Mouse (Mus musculus) thymus, postnatal 25 days (tissue): ENCODE results near the gene Prrg4.
"Not testable (repeated sequence)": the region's sequence is repeated elsewhere in the genome, so short reads cannot be mapped to it uniquely, and the experiment has no call there.

Source experiments
- DNase-seq: peaks from one replicate; pipeline ENCODE4 v3.0.0; 2022

Prrg4 gene

GRCm38 (mm10) chr2:104849276-104849990 is at the start of gene Prrg4:
TSS of gene Prrg4 (minus strand) at chr2:104849876.
- DNase-seq = peak; percentile 71

- DNase-seq = peak; percentile 70
Observed at GRCm38 (mm10) chr2:104887882-104888566, 38.3 kb upstream of the Prrg4 start.

DNA sequence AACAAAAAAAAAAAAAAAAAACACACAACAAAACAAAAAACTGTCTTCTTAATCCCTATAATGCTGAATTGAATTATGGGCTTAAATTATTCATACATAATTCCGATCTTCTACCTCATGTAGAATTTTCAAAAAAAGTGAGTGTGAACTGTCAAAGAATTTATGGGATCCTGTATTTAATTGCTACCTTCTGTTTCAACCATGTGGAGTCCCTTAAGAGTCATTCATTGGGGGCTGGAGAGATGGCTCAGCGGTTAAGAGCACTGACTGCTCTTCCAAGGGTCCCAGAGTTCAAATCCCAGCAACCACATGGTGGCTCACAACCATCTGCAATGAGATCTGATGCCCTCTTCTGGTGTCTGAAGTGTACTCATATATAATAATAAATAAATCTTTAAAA is 37.7 kb upstream of the Prrg4 start:
- DNase-seq = not testable (repeated sequence)

- no peak for DNase-seq
Observed at GRCm38 (mm10) chr2:104886109-104886508, 36.4 kb upstream of the Prrg4 start.

- DNase-seq = no peak
Observed at GRCm38 (mm10) chr2:104878794-104879193, 29.1 kb upstream of the Prrg4 start.

DNA sequence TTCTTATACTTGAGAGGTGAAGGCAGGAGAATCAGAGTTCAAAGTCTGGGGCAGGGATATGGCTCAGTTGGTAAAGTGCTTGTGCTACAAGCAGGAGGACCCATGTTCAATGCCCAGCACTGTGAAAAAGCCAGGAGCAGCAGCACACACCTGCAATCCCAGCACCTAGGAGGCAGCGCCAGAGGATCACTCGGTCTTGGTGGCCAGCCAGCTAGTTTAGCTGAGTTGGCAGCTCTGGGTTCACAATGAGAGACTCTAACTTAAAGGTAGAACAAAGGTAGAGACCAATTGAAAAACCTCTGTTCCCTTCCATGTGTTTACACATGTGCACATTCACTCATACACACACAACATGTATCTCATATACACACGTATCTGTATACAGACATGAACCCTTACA is 19.4 kb upstream of the Prrg4 start:
- no peak for DNase-seq

DNA sequence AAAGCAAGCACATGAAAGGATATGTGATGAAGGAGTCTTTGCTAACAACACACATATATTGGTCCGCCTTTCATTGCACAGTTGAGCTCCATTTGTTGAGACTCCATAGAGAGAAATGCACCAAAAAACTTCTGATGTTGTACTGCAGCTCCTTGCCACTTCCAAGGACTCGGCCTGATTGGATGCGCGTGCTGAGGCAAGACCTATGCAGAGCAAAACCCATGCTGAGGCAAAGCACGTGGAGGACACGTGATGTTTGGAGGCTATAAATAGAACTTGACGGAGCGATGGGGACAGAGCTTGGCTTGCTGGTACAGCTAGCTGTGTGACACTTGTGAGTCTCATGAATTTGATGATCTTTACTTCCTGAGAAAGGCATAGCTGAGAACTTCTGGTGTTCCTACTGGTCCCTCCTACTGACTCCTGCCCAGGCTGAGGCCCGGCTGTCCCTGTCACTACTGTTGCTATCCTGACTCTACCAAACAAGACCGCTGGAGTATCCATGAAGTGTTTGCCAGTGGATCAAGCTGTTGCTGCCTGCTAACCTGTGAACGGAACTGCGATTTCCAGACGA is 17.7 kb upstream of the Prrg4 start, which contains the start of gene Ccdc73:
Gene Ccdc73 (plus strand): TSS at position 524 of the 574 bp plus-strand sequence.
- no peak for DNase-seq

DNA sequence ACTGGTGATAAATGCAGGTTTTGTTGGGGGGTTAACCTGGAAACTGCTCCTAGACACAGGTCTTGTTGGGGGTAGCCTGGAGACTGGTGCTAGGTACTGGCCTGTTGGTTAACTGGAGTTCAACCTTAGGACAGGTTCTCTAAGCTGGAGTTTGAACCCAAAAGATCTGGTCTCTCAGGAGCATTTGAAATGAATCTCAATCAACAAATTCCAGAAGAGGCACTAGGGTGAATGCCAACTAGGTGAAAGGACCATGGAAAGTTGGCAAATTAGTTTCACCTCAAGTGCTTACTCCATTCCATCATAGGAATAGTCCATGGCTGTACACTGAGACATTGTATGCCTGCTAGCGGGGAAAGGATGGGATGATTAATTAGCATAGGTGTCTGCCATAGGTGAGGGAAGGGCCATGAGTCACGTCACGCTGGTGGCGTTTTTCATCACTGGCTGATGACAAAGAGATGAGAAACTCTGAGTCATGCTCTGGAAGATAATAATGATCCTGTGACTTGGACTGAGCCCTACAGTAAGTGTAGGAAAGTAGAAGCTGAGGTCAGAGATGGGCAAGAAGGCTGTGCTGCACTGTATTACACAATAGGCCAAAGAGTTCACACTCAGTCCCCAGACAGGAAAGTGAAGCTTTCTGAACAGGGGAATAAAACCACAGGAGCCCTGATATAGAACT is 14.6 kb upstream of the Prrg4 start:
- DNase-seq = no peak

DNA sequence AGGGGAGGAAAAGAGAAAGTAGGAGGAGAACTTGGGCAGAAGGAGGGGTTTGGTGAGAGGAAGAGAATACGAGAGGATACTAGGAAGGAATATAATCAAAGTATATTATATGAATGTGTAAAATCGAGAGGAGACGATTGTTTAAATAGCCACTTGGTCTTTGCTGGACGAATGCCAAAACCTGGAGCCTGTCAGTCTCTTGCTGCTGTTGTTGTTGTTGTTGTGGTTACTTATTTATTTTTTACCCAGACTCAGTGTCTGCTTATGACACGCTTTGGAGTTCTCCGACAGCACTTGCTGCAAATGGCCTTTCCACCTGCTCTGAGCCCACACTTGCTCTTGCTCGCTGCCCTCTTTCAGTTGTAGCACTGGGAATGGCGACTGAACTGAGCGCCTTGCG is 10.8 kb upstream of the Prrg4 start:
- no peak for DNase-seq

DNA sequence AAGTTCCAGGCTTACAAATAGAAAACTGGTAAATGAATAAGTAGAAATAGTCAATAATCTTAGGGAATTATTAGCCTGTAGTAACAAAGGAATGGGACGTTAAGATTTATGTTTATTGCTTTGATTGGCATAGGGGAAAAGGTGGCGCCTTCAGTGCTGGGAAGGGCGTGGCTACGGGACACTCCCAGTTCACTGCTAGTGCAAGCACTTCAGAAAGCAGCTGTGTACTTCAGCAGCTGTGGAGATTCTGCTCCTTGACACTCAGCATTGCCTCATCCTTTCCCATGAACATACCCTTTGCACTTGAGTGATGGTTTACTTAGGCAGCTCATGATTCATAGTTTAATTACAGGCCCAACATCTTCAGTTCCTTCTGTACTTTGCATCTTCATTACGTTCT is 9.4 kb upstream of the Prrg4 start:
- DNase-seq = no peak

DNA sequence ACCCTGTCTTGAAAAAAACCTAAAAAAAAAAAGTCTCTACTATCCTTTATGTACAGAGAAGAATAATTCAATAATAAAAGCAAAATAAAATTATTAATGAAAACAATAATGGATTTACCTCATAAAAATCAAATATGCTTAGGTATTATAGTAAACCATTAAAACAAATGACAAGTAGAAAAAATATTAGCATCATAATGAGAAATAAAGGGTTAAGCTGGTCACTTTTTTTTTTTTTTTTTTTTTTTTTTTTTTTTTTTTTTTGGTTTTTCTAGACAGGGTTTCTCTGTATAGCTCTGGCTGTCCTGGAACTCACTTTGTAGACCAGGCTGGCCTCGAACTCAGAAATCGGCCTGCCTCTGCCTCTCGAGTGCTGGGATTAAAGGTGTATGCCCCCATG is 8.4 kb upstream of the Prrg4 start:
- DNase-seq = not testable (repeated sequence)

- no peak for DNase-seq
Observed at GRCm38 (mm10) chr2:104856218-104856617, 6.5 kb upstream of the Prrg4 start.

- no peak for DNase-seq
Observed at GRCm38 (mm10) chr2:104855732-104856131, 6.1 kb upstream of the Prrg4 start.

- no peak for DNase-seq
Observed at GRCm38 (mm10) chr2:104854836-104855235, 5.2 kb upstream of the Prrg4 start.

DNA sequence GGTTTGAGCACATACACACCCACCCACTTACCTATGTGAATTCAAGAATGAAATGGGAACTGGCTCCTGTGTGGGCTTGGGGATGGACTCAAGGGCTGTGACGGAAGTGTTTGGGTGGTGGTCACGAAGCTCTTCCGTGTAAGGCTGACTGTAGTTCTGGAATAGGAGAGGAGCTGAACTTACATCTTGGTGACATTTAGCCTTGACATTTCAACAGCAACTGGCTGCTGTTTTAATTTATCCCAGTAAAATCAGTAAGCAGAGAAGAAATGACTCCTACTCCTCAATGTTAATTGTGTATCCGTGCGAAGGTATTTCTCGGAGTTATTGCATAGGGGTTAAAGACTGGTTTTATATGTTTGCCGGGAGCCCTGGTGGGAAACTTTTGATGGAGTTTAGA is 2.9 kb upstream of the Prrg4 start:
- no peak for DNase-seq

DNA sequence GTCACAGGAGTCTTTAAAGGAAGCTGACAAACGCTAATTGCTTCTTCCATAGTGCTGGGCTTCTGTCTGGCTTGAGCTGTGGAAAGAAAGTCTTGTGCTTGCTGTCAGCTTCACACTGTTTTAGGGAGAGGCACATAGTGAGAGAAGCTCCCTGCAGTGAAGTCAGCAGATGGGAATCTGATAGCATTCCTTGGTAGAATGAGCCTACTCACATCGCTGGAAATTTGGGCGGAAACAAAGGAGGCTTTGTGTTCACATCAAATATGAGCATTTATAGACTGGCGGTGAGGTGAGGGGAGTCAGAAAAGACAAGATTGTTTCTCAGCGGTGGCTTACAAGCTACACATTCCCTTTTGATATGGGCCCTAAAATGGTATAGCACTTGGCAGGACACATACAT is 2.0 kb upstream of the Prrg4 start:
- DNase-seq = no peak

- DNase-seq = no peak
Observed at GRCm38 (mm10) chr2:104849991-104850359, 299 bp upstream of the Prrg4 start.

DNA sequence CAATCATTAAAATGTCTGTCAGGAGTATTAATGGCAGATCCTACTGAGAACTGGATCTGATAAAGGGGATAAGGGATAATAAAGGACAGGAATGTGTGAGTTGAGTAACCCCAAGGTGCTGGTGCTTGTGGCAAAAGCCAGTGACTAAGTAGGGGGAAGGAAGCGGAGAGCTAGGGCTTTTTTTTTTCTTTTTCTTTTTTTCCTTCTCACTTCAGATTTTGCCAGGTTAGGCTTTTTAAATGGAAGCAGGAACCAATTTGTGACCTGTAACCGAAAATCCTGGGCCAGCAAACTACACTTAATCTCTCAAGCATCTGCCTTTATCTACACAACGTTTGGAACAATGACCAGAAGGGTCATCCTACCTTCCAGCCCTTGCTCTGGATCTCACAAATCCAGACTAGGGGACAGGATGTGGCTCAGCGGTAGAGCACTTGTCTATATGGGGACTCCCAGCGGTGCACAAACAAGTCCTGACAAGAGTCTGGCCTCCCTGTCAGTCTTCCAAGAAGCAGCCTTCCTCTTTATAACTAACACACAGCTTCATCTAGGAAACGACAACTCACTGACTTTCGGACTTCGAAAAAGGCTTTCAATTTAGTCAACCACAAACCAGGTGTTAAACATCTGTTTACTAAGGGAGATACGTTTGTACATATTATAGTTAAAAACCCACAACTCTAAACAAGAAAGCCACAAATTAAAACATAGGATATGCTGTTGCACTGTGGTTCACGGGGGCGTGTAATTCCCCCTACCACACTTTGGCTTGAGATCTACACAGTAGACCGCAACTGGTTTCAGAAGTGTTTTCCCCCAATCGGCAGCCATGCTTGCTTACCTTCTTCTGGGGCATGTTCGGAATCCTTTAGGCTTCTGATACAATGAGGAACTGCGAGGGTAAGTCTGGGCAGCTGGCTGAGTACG is 1.2 kb downstream of the Prrg4 start:
- peak; percentile 40 for DNase-seq

- peak; percentile 40 for DNase-seq
Observed at GRCm38 (mm10) chr2:104847645-104848044, 2.0 kb downstream of the Prrg4 start.

- DNase-seq = no peak
Observed at GRCm38 (mm10) chr2:104846638-104847414, 2.9 kb downstream of the Prrg4 start.

GRCm38 (mm10) chr2:104842559-104842958 is 7.1 kb downstream of the Prrg4 start:
- DNase-seq = no peak

DNA sequence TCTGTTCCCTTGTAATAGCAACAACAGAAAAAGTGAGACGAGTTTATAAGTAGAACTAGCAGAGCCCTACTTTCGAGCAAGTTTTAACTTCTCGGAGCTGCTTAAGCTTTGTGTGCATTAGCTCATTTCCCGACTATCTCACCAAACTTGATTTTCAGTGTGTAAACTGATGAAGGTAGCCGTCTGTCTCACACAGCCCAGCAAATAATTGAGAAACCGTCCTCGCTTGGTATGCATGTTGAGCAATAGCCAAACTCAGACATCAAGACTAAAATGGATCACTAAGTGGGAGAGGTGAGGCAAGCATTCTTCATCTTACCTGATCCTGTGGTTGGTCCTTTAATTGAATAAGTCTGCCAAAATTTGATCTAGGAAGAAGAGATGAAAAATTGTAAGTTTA is 7.9 kb downstream of the Prrg4 start:
- DNase-seq = no peak
